Mouse (Mus musculus): ENCODE measurements around the gene Nxpe3. TPM values are rescaled to one million over a fixed set of nuclear protein-coding genes. Genes with fewer than 3 reads are reported as not detected.

The Nxpe3 gene
- polyA plus RNA-seq, 1 experiment from 2014 or later = 0.51 TPM

DNA sequence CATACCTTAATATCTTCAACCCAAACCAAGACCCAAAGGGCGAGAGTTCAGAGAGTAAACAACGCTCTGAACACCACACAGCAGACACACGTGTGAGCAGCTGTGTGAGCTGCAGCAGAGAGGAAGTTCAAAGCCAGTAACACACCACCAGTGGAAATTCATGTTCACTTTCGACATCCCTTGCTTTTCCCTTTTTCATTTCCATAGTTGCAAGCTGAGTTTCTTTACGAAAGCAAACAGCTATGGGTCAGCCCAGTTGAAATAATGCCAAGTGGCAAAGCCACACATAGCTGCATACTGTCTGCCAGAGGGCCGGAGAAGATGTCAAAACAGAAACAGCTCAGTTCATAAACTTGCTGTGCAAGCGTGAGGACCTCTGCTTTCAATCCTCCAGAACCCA lies 96.2 kb downstream of the Nxpe3 start:
- DNase-seq (no peak), ATAC-seq (ENCODE audit: low read depth) (no peak)
- H3K4me3 ChIP-seq (replicated peaks) = no peak overlapping the region
- no peak overlapping the region for H3K4me2 ChIP-seq
- no peaks in the 10 kb centered on the region for H3K36me3 ChIP-seq
- no peak overlapping the region for H3K27ac ChIP-seq
- H3K27me3 ChIP-seq = no peaks in the 10 kb centered on the region
- WGBS (ENCODE audit: insufficient replicate concordance) = 51% methylated on average over 7 of the region's 7 CpGs
- H3K9me3 ChIP-seq (replicated peaks) = no peaks in the 10 kb centered on the region
- H3K4me1 ChIP-seq (replicated peaks) = no peaks in the 10 kb centered on the region
- H3K9ac ChIP-seq = no peak overlapping the region

DNA sequence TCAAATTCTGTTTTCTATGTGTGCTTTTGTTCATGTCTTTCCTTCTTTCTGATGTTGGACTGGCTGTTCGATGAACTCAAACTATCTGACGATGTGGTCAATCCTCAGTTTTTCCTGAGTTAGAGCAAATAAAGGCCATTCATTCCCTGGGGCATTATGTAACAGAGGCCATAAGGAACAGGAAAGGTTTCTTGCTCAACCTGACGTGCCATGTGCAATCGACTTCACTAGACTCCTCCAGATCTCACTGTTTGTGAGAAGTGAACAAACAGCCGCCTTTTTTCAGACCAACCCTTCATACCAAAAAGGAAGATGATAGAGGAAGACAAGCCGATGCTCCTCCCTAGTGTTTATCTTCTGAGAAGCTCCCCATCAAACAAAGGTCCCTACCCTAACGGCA lies 104.8 kb downstream of the Nxpe3 start:
- Histone ChIP-seq H3K9me3 (replicated peaks) (no peaks in the 10 kb centered on the region), H3K27me3 (no peaks in the 10 kb centered on the region), H3K4me3 (replicated peaks) (no peak overlapping the region), H3K4me1 (replicated peaks) (no peaks in the 10 kb centered on the region), H3K9ac (no peak overlapping the region), H3K4me2 (no peak overlapping the region), H3K27ac (no peak overlapping the region), H3K36me3 (no peaks in the 10 kb centered on the region)
- ATAC-seq (ENCODE audit: low read depth) (no peak), DNase-seq (no peak)
- WGBS (ENCODE audit: insufficient replicate concordance) = 66% methylated on average over 7 of the region's 7 CpGs

Other genes with a start within 250 kb of the Nxpe3 start
- 1.8 and 2.5 TPM in 2 replicates for gene Nfkbiz, start 56.4 kb downstream of the Nxpe3 start, polyA plus RNA-seq (2015; fragmentation: Nextera tagmentation; extraction: Ambion mirVana)
- gene Cep97, start 39.6 kb upstream of the Nxpe3 start, polyA plus RNA-seq (2015; fragmentation: Nextera tagmentation; extraction: Ambion mirVana) = 5.7 and 6.5 TPM in 2 replicates
- gene Rpl24, start 71.0 kb upstream of the Nxpe3 start, polyA plus RNA-seq (2015; fragmentation: Nextera tagmentation; extraction: Ambion mirVana) = 547 and 605 TPM in 2 replicates
- gene Zbtb11, start 78.6 kb upstream of the Nxpe3 start, polyA plus RNA-seq (2015; fragmentation: Nextera tagmentation; extraction: Ambion mirVana) = 10.9 and 13.1 TPM in 2 replicates
- gene Pcnp, start 134.5 kb upstream of the Nxpe3 start, polyA plus RNA-seq (2015; fragmentation: Nextera tagmentation; extraction: Ambion mirVana) = 126 and 153 TPM in 2 replicates
- gene Trmt10c, start 142.5 kb upstream of the Nxpe3 start, polyA plus RNA-seq (2015; fragmentation: Nextera tagmentation; extraction: Ambion mirVana) = 20.0 and 24.3 TPM in 2 replicates
- gene Senp7, start 153.1 kb upstream of the Nxpe3 start, polyA plus RNA-seq (2015; fragmentation: Nextera tagmentation; extraction: Ambion mirVana) = 18.2 and 20.9 TPM in 2 replicates

Data from liver, embryonic 13.5 days (tissue).